Mouse (Mus musculus) thymus, postnatal 25 days (tissue): ENCODE measurements around the gene Mgat4d.
"Not testable (repeated sequence)": the region's sequence is repeated elsewhere in the genome, so short reads cannot be mapped to it uniquely, and the experiment has no call there.

ENCODE experiments used
- DNase-seq: peaks from one replicate; pipeline ENCODE4 v3.0.0; 2022

The Mgat4d gene

GRCm38 (mm10) chr8:83348263-83348662, at the start of gene Mgat4d:
TSS of gene Mgat4d (plus strand) at chr8:83348471.
- no peak for DNase-seq

GRCm38 (mm10) chr8:83300135-83300534, 48.1 kb upstream of the Mgat4d start:
- peak; percentile 19 for DNase-seq

- no peak for DNase-seq
These were observed 43.3 kb upstream of the Mgat4d start for GRCm38 (mm10) chr8:83304946-83305345.

GRCm38 (mm10) chr8:83309836-83310235, 38.4 kb upstream of the Mgat4d start:
- no peak for DNase-seq

GRCm38 (mm10) chr8:83315084-83315483, 33.2 kb upstream of the Mgat4d start:
- not testable (repeated sequence) for DNase-seq

- DNase-seq: no peak
These were observed 32.6 kb upstream of the Mgat4d start for GRCm38 (mm10) chr8:83315691-83316090.

GRCm38 (mm10) chr8:83320543-83320942, 27.7 kb upstream of the Mgat4d start:
- no peak for DNase-seq

- DNase-seq: no peak
These were observed 25.9 kb upstream of the Mgat4d start for GRCm38 (mm10) chr8:83322374-83322773.

GRCm38 (mm10) chr8:83323056-83323455, 25.2 kb upstream of the Mgat4d start:
- peak; percentile 13 for DNase-seq

- DNase-seq: no peak
These were observed 20.4 kb upstream of the Mgat4d start for GRCm38 (mm10) chr8:83327889-83328288.

GRCm38 (mm10) chr8:83331567-83331898, 16.7 kb upstream of the Mgat4d start:
- DNase-seq: no peak

GRCm38 (mm10) chr8:83331899-83332697, 16.2 kb upstream of the Mgat4d start, which contains the start of gene Elmod2:
TSS of gene Elmod2 (minus strand) at chr8:83332486.
- DNase-seq: peak; percentile 96

GRCm38 (mm10) chr8:83332864-83333263, 15.4 kb upstream of the Mgat4d start:
- no peak for DNase-seq

GRCm38 (mm10) chr8:83342076-83342475, 6.2 kb upstream of the Mgat4d start:
- no peak for DNase-seq

GRCm38 (mm10) chr8:83342693-83343092, 5.6 kb upstream of the Mgat4d start:
- no peak for DNase-seq

GRCm38 (mm10) chr8:83351315-83351714, 3.0 kb downstream of the Mgat4d start:
- DNase-seq: no peak

GRCm38 (mm10) chr8:83363156-83363769, 15.0 kb downstream of the Mgat4d start:
- DNase-seq: no peak

- no peak for DNase-seq
These were observed 29.0 kb downstream of the Mgat4d start for GRCm38 (mm10) chr8:83377231-83377630.

GRCm38 (mm10) chr8:83380141-83380540, 31.9 kb downstream of the Mgat4d start:
- DNase-seq: no peak

GRCm38 (mm10) chr8:83381016-83381415, 32.7 kb downstream of the Mgat4d start:
- no peak for DNase-seq

- DNase-seq: no peak
These were observed 34.6 kb downstream of the Mgat4d start for GRCm38 (mm10) chr8:83382850-83383249.

- peak; percentile 37 for DNase-seq
These were observed 41.2 kb downstream of the Mgat4d start, which contains the start of gene Clgn for GRCm38 (mm10) chr8:83389316-83390005. TSS of gene Clgn (plus strand) at chr8:83389867.

- no peak for DNase-seq
These were observed 41.9 kb downstream of the Mgat4d start for GRCm38 (mm10) chr8:83390006-83390701.
